Mouse (Mus musculus) pancreas, adult 10 weeks (tissue): ENCODE data around the gene Man1b1. TPM values are rescaled to one million over a fixed set of nuclear protein-coding genes. Genes with fewer than 3 reads are reported as not detected.

Experiments
- polyA plus RNA-seq: library from polyadenylated mRNA; stranded (reverse); fragments of 350-450 nt; fragmentation: Illumina TruSeq; extraction: RNeasy Lipid Tissue Mini Kit (QIAGEN cat#74804); gene quantifications from one replicate; pipeline ENCODE4 v1.2.3, GENCODE M21; 2015; ENCODE audit warnings: low read depth, low replicate concordance; ENCODE audit not compliant: insufficient read depth

The Man1b1 gene
- 12.2 TPM for polyA plus RNA-seq

DNA sequence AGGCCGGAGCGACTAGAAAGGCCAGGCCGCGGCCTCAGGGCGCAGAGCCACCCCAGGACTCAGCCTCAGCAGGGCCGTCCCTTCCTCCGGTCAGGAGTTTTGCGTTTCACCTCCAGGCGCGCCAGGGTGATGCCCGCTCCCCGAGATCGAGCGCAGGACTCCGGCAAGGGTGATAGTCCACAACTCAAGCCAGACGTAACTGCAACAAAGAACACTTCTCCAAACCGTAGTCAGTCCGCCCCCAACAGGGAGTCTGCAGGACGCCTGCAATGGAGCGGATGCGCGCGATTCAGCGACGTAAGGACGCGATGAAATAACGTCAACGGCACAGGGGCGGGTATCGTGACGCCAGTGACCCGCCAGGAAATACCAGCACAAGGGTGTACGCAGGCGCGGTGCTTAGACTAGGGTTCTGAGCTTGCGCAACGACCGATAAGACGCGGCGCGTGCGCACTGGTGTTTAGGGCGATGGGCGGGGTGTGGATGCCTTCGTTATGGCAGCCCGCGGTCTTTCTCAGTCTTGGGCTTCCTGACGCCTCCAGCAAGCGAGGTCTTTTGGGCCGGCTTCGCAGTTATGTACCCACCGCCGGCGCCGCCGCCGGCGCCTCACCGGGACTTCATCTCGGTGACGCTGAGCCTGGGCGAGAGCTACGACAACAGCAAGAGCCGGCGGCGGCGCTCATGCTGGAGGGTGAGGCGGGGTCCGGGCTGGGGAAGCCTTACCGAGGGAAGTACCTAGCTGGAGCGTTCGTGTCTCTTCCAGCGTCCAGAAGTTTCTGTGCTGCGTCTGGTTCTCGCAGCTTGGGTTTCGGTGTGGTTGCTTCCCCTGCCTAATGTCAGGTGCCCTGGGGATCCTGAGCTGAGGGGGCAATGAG lies at the start of gene Man1b1:
Man1b1 (plus strand) TSS at position 53 of the 875 bp plus-strand sequence.

GRCm38 (mm10) chr2:25287927-25288649 lies 44.0 kb upstream of the Man1b1 start, which contains the start of gene Tmem210:
TSS of gene Tmem210 (plus strand) at chr2:25288145.

GRCm38 (mm10) chr2:25289651-25290050 lies 42.5 kb upstream of the Man1b1 start, which contains the start of gene Lrrc26:
TSS of gene Lrrc26 (plus strand) at chr2:25289915.

GRCm38 (mm10) chr2:25318971-25319773 lies 13.0 kb upstream of the Man1b1 start, which contains the start of gene Grin1:
TSS of gene Grin1 (minus strand) at chr2:25319187.

DNA sequence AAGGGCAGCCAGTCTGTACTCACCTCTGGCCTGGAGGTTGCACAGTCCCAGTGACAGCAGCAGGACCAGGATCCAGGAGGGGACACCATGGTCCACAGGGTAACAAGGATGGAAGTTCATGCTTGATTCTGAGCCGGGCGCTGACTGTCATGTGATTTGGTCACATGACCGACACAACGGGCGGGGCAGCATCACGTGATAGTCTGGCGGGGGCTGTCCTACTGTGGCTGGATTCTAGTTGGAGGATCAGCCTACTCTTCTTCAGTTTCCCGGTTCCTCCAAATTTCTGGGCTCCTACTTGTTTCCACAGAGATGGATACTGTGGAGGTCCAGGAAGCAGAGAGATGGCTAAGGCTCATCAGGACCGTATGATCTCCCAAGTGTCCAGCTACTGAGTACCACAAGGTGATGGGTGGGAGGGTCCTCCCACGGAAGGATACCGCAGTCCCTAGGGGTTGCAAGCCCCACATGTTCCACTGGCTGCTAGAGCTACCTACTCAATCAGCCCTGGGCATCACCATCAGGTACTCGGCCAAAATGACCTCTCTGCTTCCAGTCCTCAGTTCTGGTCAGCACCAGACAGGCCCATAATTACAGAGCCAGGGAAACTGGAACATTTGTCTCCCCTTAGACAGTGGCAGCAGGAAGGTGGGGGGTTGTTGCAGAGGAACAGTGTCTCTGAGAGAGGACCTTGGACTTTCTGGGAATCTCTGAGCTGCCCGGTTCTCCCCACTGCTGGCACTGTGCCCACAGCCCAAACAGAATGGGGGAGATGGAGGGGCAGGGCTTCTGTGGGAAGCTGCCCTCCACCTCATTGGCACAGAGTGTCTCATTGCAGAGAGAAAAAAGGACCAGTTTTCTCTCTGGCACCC lies 24.3 kb downstream of the Man1b1 start, which contains the start of gene Dpp7:
Dpp7 (minus strand) TSS at position 152 of the 872 bp plus-strand sequence.

GRCm38 (mm10) chr2:25365091-25365761 lies 33.1 kb downstream of the Man1b1 start, which contains the start of gene Uap1l1:
TSS of gene Uap1l1 (minus strand) at chr2:25365682.

DNA sequence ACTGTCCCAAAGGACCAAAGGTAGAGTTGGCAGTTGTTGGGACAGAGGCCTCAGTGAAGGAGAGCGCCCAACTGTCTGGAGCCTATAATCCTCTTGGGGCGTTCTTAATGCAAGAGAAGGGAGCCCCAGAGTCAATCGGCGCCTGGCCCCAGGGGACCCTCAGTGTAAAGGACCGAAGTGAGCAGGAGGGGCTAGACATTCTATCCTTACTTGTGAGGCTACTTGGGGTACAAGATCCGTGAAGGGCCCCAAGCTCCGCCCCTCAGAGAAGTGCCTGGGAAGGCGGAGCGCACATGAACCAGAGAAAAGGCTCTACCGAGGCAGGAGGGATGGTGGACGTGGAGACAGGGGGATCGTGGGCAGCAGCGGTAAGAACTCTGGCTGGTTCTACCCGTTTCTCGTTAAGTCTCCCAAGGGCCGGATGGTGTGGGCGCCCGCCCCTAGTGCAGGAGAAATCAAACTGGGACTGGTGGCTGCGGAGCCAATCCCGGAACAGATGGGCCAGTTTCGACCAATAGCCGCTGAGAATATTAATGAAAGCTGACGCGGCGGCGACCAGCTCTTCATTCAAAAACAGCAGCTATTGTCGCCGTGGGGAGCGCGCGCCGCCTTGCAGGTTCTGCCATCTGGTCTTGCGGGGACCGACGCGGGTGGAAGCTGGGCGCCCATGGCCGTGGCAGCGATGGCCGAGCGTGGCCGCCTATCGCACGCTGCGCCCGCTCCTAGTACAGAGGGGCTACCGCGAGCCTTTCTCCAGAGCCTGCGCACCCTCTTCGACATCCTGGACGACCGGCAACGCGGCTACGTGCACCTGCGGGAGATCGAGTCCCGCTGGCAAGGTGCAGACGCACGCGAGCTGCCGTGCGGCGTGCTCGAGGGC lies 39.9 kb downstream of the Man1b1 start, which contains the start of gene Sapcd2:
Sapcd2 (plus strand) TSS at position 558 of the 880 bp plus-strand sequence.

DNA sequence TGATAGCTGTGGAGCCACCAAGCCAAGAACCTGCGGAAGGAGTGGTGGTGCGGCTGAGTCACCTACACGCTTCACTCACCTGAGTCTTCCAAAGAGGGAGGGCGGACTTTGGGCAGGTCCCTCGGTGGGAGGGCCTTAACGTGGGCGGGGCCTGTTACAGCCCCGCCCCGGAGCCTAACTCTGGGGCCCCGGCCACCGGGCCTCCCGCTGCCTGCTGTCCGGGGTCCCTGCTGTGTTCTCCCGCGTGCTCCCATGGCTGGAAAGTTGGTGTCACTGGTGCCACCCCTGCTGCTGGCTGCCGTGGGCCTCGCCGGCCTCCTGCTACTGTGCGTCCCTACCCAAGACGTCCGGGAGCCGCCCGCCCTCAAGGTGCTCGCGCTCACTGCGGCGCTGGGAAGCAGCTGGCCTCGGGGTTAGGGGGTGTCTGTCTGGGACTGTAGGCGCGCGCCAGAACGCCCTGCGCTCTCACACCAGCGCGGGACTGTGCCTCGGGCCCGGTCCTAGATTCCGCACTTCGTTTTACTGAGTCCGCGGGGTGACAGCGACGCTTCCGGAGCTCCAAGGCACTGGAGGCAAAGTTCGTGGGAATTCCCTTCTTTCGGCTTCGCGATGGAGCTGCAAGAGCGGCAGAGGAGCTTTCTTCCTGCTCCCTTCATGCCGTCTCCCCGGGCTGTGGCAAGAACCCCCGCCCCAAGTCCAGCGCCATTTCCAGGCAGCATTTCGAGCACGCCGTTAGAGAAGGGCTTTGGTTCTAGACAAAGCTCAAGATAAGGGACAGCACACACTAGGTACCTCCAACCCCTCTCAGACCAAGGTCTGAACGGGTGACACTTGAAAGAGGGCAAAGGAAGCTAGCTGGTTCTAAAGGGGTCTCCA lies 63.8 kb downstream of the Man1b1 start, which contains the start of gene Entpd2:
Entpd2 (plus strand) TSS at position 154 of the 876 bp plus-strand sequence.

DNA sequence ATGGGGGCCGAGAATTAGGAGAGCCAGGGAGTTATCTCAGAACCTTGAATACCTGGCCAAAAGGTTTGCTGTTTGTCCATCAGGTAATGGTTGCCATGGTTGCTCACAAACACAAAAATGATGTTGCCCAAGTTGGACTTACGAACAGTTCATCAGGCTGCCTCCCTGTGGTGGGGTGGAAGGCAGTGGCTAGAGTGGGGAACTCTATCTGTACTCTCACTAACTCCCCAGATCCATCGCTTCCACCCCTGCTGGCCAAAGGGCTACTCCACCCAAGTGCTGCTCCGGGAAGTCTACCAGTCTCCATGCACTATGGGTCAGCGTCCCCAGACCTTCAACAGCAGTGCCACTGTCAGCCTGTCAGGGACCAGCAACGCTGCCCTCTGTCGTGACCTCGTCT lies 66.9 kb downstream of the Man1b1 start, which contains the start of gene Npdc1:
Npdc1 (plus strand) TSS at position 301 of the 400 bp plus-strand sequence.

Other genes starting within 250 kb of the Man1b1 start
- gene Noxa1, start 237.2 kb upstream of the Man1b1 start, polyA plus RNA-seq: not detected
- 5.7 TPM for gene Nrarp, start 151.6 kb upstream of the Man1b1 start, polyA plus RNA-seq
- 4.7 TPM for gene Tor4a, start 135.5 kb upstream of the Man1b1 start, polyA plus RNA-seq
- gene Nelfb, start 120.8 kb upstream of the Man1b1 start, polyA plus RNA-seq: 17.7 TPM
- not detected for gene Stpg3, start 117.7 kb upstream of the Man1b1 start, polyA plus RNA-seq
- gene Fam166a, start 113.6 kb upstream of the Man1b1 start, polyA plus RNA-seq: not detected
- gene Tubb4b, start 107.6 kb upstream of the Man1b1 start, polyA plus RNA-seq: 52.2 TPM
- gene Slc34a3, start 98.0 kb upstream of the Man1b1 start, polyA plus RNA-seq: not detected
- gene Rnf224, start 95.6 kb upstream of the Man1b1 start, polyA plus RNA-seq: not detected
- 2.2 TPM for gene Rnf208, start 90.1 kb upstream of the Man1b1 start, polyA plus RNA-seq
- not detected for gene Cysrt1, start 89.9 kb upstream of the Man1b1 start, polyA plus RNA-seq
- gene AL732309.1, start 85.5 kb upstream of the Man1b1 start, polyA plus RNA-seq: 8.3 TPM
- 6.4 TPM for gene Tmem203, start 76.9 kb upstream of the Man1b1 start, polyA plus RNA-seq
- 1.3 TPM for gene Tprn, start 69.7 kb upstream of the Man1b1 start, polyA plus RNA-seq
- gene Ssna1, start 59.9 kb upstream of the Man1b1 start, polyA plus RNA-seq: 14.8 TPM
- gene Anapc2, start 59.9 kb upstream of the Man1b1 start, polyA plus RNA-seq: 14.2 TPM
- gene Tmem210, start 44.2 kb upstream of the Man1b1 start, polyA plus RNA-seq: not detected
- gene Lrrc26, start 42.4 kb upstream of the Man1b1 start, polyA plus RNA-seq: not detected
- 1.8 TPM for gene Grin1, start 13.2 kb upstream of the Man1b1 start, polyA plus RNA-seq
- gene Dpp7, start 24.0 kb downstream of the Man1b1 start, polyA plus RNA-seq: 24.6 TPM
- 18.7 TPM for gene Uap1l1, start 33.3 kb downstream of the Man1b1 start, polyA plus RNA-seq
- not detected for gene Sapcd2, start 40.0 kb downstream of the Man1b1 start, polyA plus RNA-seq
- 16.2 TPM for gene Entpd2, start 63.5 kb downstream of the Man1b1 start, polyA plus RNA-seq
- gene Npdc1, start 67.0 kb downstream of the Man1b1 start, polyA plus RNA-seq: 96.2 TPM
- gene Fut7, start 90.9 kb downstream of the Man1b1 start, polyA plus RNA-seq: not detected
- 12.8 TPM for gene Abca2, start 96.4 kb downstream of the Man1b1 start, polyA plus RNA-seq
- gene Clic3, start 124.5 kb downstream of the Man1b1 start, polyA plus RNA-seq: not detected
- 43.3 TPM for gene Paxx, start 128.8 kb downstream of the Man1b1 start, polyA plus RNA-seq
- gene Ptgds, start 137.7 kb downstream of the Man1b1 start, polyA plus RNA-seq: 2.9 TPM
- gene Lcn12, start 161.6 kb downstream of the Man1b1 start, polyA plus RNA-seq: not detected
- gene Fbxw5, start 168.4 kb downstream of the Man1b1 start, polyA plus RNA-seq: 26.2 TPM
- gene C8g, start 169.4 kb downstream of the Man1b1 start, polyA plus RNA-seq: 1.0 TPM
- 5.1 TPM for gene Traf2, start 214.6 kb downstream of the Man1b1 start, polyA plus RNA-seq
- 66.9 TPM for gene Edf1, start 225.5 kb downstream of the Man1b1 start, polyA plus RNA-seq
- 2.6 TPM for gene Mamdc4, start 242.5 kb downstream of the Man1b1 start, polyA plus RNA-seq
- 9.9 TPM for gene Phpt1, start 242.9 kb downstream of the Man1b1 start, polyA plus RNA-seq
- gene Ajm1, start 249.4 kb downstream of the Man1b1 start, polyA plus RNA-seq: 0.63 TPM